Mouse (Mus musculus) macrophage (primary cell): ENCODE measurements at regions not wholly inside any gene's neighbourhood (a gene's known extent, or its start where the extent isn't known, plus 50 kb on each side); places are given as distances from the start of the nearest gene placed in this dataset.

Experiments
- H3K27ac ChIP-seq: fragments of 350-480 bp; formaldehyde crosslinking; 2 replicates; pipeline ENCODE4 v1.9.0; 2021
- H3K36me3 ChIP-seq: fragments of 350-480 bp; formaldehyde crosslinking; 2 replicates; pipeline ENCODE4 v1.9.0; 2021; ENCODE audit errors: inconsistent target
- H3K4me3 ChIP-seq: fragments of 350-480 bp; formaldehyde crosslinking; 2 replicates; pipeline ENCODE4 v1.9.0; 2021; ENCODE audit errors: inconsistent target
- H3K79me2 ChIP-seq: fragments of 350-480 bp; formaldehyde crosslinking; 2 replicates; pipeline ENCODE4 v1.9.0; 2021; ENCODE audit errors: inconsistent target
- WGBS: methylation state at CpG from one replicate; pipeline ENCODE4 v1.1.7; 2026; ENCODE audit warnings: inconsistent platforms; ENCODE audit not compliant: missing documents; 5-methylcytosine and 5-hydroxymethylcytosine counted together

- 91% methylated on average over 6 of the region's 6 CpGs for WGBS
- H3K79me2 ChIP-seq, result no peaks in the 10 kb centered on the region
- no peak overlapping the region for H3K4me3 ChIP-seq
- H3K36me3 ChIP-seq, result no peaks in the 10 kb centered on the region
- H3K27ac ChIP-seq, result no peak overlapping the region
Measured at GRCm38 (mm10) chr14:105570156-105570555, 311.8 kb downstream of the Ndfip2 start.

GRCm38 (mm10) chr14:105565827-105566226, 307.5 kb downstream of the Ndfip2 start:
- 37% methylated on average over 16 of the region's 16 CpGs for WGBS
- Histone ChIP-seq H3K36me3 (no peaks in the 10 kb centered on the region), H3K79me2 (no peaks in the 10 kb centered on the region), H3K4me3 (no peak overlapping the region), H3K27ac (no peak overlapping the region)

- WGBS, result 97% methylated on average over 2 of the region's 2 CpGs
- Histone ChIP-seq H3K4me3 (no peak overlapping the region), H3K79me2 (no peaks in the 10 kb centered on the region), H3K27ac (no peak overlapping the region), H3K36me3 (no peaks in the 10 kb centered on the region)
Measured at GRCm38 (mm10) chr14:105562843-105563242, 304.5 kb downstream of the Ndfip2 start.

GRCm38 (mm10) chr14:105556813-105557212, 298.4 kb downstream of the Ndfip2 start:
- Histone ChIP-seq H3K79me2 (no peaks in the 10 kb centered on the region), H3K27ac (no peak overlapping the region), H3K4me3 (no peak overlapping the region), H3K36me3 (no peaks in the 10 kb centered on the region)
- 61% methylated on average over 3 of the region's 3 CpGs for WGBS

DNA sequence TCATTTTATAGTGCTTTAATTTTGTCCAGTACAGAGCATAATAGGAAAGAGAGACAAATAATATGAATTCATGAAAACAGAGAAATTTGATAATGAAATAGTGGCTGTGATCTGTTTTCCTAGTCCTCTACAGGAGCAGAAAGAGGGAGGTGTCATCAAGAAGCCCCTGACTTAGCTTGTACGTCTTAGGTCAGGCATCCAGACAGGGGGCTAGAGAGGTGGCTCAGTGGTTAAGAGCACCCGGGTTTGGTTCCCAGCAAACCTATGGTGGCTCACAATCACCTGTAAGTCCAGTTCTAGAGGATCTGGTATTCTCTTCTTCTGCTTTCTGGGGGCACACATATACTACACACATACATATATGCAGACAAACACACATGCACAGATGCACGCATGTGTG, 285.7 kb downstream of the Ndfip2 start:
- 100% methylated on average over 2 of the region's 3 CpGs for WGBS
- Histone ChIP-seq H3K27ac (no peak overlapping the region), H3K36me3 (no peaks in the 10 kb centered on the region), H3K4me3 (no peak overlapping the region), H3K79me2 (no peaks in the 10 kb centered on the region)

- Histone ChIP-seq H3K79me2 (no peaks in the 10 kb centered on the region), H3K36me3 (no peaks in the 10 kb centered on the region), H3K27ac (no peak overlapping the region), H3K4me3 (no peak overlapping the region)
- WGBS, result 50% methylated on average over 15 of the region's 15 CpGs
Measured at GRCm38 (mm10) chr14:105542486-105543145, 284.2 kb downstream of the Ndfip2 start.

- 89% methylated on average over 4 of the region's 8 CpGs for WGBS
- Histone ChIP-seq H3K36me3 (no peaks in the 10 kb centered on the region), H3K4me3 (no peak overlapping the region), H3K79me2 (no peaks in the 10 kb centered on the region), H3K27ac (no peak overlapping the region)
Measured at GRCm38 (mm10) chr14:105542090-105542485, 283.7 kb downstream of the Ndfip2 start.

DNA sequence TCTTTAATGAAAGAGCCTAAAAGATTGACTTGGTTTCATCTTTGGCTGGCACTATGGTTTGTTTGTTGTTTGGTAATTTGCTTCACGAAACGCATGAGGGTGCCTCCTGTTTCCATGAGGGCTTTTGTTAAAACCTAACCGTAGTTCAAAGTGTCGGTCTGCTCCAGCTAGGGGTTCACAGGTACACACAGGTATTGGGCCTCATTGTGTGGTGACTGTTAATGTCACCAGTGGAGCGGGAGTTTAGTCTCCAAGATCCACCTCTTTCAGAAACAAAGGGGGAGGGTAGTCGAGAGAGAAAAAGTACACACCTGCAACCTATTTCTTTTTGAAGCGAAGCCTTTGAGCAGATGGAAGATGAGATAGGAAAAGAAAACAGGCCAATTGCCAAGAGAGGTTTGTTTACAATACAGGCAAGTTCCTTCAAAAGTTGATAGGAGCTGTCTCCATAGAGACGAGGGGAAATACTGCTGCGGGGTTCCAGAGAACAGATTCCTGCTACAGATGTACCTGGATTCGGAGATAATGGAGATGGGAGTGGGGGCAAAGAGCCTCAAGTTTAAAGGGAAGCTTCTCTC, 273.9 kb downstream of the Ndfip2 start:
- Histone ChIP-seq H3K36me3 (no peaks in the 10 kb centered on the region), H3K79me2 (no peaks in the 10 kb centered on the region), H3K27ac (no peak overlapping the region), H3K4me3 (no peak overlapping the region)
- WGBS, result 75% methylated on average over 10 of the region's 10 CpGs

DNA sequence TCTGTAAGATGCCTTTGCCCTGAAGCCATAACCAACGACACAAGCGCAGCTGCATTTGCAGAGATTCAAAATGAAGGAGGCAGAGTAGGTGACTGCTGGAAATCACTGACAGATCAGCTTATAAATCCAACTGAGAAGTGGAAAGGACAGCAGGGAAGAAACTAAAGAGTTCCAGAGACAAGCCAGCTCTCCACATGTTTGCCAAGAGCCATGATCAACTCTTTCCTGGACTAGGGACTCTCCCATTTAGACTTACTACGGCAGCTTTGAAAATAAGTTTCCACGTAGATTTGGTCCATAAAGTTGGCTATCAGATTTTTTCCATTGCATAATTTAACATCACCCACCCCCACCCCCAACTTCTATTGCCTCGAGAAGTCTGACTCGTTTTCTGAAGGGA, 269.7 kb downstream of the Ndfip2 start:
- Histone ChIP-seq H3K36me3 (no peaks in the 10 kb centered on the region), H3K79me2 (no peaks in the 10 kb centered on the region), H3K27ac (no peak overlapping the region), H3K4me3 (no peak overlapping the region)
- WGBS, result 91% methylated on average over 6 of the region's 6 CpGs

GRCm38 (mm10) chr14:105523849-105524248, 265.5 kb downstream of the Ndfip2 start:
- Histone ChIP-seq H3K79me2 (no peaks in the 10 kb centered on the region), H3K4me3 (no peak overlapping the region), H3K36me3 (no peaks in the 10 kb centered on the region), H3K27ac (no peak overlapping the region)
- 96% methylated on average over 4 of the region's 4 CpGs for WGBS

GRCm38 (mm10) chr14:105522279-105522678, 263.9 kb downstream of the Ndfip2 start:
- Histone ChIP-seq H3K36me3 (no peaks in the 10 kb centered on the region), H3K4me3 (no peak overlapping the region), H3K27ac (no peak overlapping the region), H3K79me2 (no peaks in the 10 kb centered on the region)
- 92% methylated on average over 1 of the region's 1 CpGs for WGBS

DNA sequence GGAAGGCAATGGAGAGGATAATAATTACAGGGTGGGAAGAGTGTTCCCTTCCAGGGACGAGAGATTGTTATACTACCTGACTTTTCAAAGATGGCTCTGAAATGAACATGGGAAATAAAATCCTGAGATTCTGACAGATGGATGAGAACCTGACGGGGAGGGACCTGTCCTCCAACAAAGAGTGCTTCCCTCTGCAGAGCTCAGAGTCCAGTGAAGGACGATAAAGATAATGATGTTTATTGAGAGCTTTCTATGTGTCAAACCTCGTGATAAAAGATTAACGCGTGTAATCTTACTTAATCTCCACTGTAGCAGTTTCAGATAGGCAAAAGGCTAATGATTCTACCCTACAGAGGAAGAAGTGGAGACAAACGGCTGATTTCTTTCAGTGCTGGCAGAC, 260.3 kb downstream of the Ndfip2 start:
- H3K79me2 ChIP-seq, result no peaks in the 10 kb centered on the region
- WGBS, result 90% methylated on average over 7 of the region's 7 CpGs
- H3K4me3 ChIP-seq, result no peak overlapping the region
- no peaks in the 10 kb centered on the region for H3K36me3 ChIP-seq
- H3K27ac ChIP-seq, result no peak overlapping the region

- Histone ChIP-seq H3K4me3 (no peak overlapping the region), H3K79me2 (no peaks in the 10 kb centered on the region), H3K36me3 (no peaks in the 10 kb centered on the region), H3K27ac (no peak overlapping the region)
- 83% methylated on average over 9 of the region's 9 CpGs for WGBS
Measured at GRCm38 (mm10) chr14:105514413-105514812, 256.0 kb downstream of the Ndfip2 start.

- H3K36me3 ChIP-seq, result no peaks in the 10 kb centered on the region
- WGBS, result 93% methylated on average over 12 of the region's 12 CpGs
- H3K27ac ChIP-seq, result no peak overlapping the region
- H3K4me3 ChIP-seq, result no peak overlapping the region
- no peaks in the 10 kb centered on the region for H3K79me2 ChIP-seq
Measured at GRCm38 (mm10) chr14:105512914-105513677, 254.7 kb downstream of the Ndfip2 start.

GRCm38 (mm10) chr14:105511826-105512225, 253.5 kb downstream of the Ndfip2 start:
- no peaks in the 10 kb centered on the region for H3K79me2 ChIP-seq
- H3K27ac ChIP-seq, result no peak overlapping the region
- WGBS, result 69% methylated on average over 4 of the region's 4 CpGs
- H3K4me3 ChIP-seq, result no peak overlapping the region
- no peaks in the 10 kb centered on the region for H3K36me3 ChIP-seq
